14 mouse cellular contexts compared by ENCODE assay signal in the genomic region with DNA sequence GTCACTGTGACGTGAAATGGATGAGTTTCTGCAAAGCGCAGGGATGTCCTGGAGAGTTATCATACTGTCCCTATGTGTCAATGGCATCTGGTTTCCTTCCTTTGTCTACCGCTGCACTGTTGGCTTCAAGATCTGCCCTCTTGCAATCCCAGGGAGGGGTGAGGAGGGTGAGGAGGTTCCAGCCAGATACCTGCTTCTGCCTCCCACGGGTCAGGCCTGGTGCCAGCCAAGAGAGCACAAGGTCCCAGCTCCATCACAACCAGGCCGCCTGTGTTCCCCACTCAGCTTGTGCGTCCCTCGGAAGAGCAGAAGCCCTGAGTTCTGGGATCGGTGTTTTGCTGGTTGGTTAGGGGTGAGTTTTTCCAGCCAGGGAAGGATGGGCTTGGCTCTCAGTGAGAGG. TPM values are rescaled to one million over a fixed set of nuclear protein-coding genes. Genes with fewer than 3 reads are reported as not detected.
DNase-seq lines count a peak whose midpoint lies in the region; ATAC-seq and TF ChIP-seq lines count a peak whose summit lies in the region.
"Had no signal": no experiment of that assay in that cellular context is flagged by ENCODE, and none has a peak within 500 bp of the region (broad histone marks: within the 10 kb centered on the region; RNA-seq: fewer than 3 reads in every experiment).

No protein-coding gene starts in this region.

- no peak overlapping the region for H3K9ac ChIP-seq in embryonic facial prominence, embryonic 13.5 days
- no peak overlapping the region for H3K9ac ChIP-seq in heart, embryonic 13.5 days
- H3K9ac ChIP-seq in liver, embryonic 12.5 days = 0 out of 2 replicates have a peak overlapping the region, but pooled peaks have one; percentile 20
- H3K9ac ChIP-seq: forebrain, embryonic 15.5 days; liver, embryonic 14.5 days had no signal

- no peak overlapping the region for H3K4me2 ChIP-seq in embryonic facial prominence, embryonic 13.5 days
- H3K4me2 ChIP-seq in heart, embryonic 13.5 days = no peak overlapping the region
- H3K4me2 ChIP-seq in liver, embryonic 12.5 days = no peak overlapping the region
- H3K4me2 ChIP-seq: forebrain, embryonic 15.5 days had no signal

- DNase-seq in lung, adult 2 months = no peak
- DNase-seq in lung, postnatal 4 days = no peak
- DNase-seq in thymus, adult 2 months = no peak
- no peak for DNase-seq in spleen, adult 12 weeks (ENCODE audit: low spot score)
- no peak for DNase-seq in adrenal gland, postnatal 10 days
- DNase-seq: adrenal gland, adult 8-10 months; retina, postnatal 1 day had no signal

- H3K27me3 ChIP-seq in embryonic facial prominence, embryonic 13.5 days = no peaks in the 10 kb centered on the region
- H3K27me3 ChIP-seq in heart, embryonic 13.5 days (replicated peaks) = no peaks in the 10 kb centered on the region
- H3K27me3 ChIP-seq in liver, embryonic 12.5 days (replicated peaks) = peaks cover 12% of the 10 kb centered on the region
- H3K27me3 ChIP-seq in thymus, adult 2 months (ENCODE audit: control insufficient read depth, insufficient read depth, low read length) = no peaks in the 10 kb centered on the region
- H3K27me3 ChIP-seq: forebrain, embryonic 15.5 days had no signal

- no peak for ATAC-seq in embryonic facial prominence, embryonic 13.5 days (ENCODE audit: insufficient number of reproducible peaks, insufficient read depth, low FRiP score, low TSS enrichment, low read depth)
- no peak for ATAC-seq in heart, embryonic 13.5 days (ENCODE audit: extremely low read depth, insufficient number of reproducible peaks, low FRiP score, low TSS enrichment)
- ATAC-seq in liver, embryonic 12.5 days = no peak
- ATAC-seq: forebrain, embryonic 15.5 days had no signal

- TF ChIP-seq POLR2A in lung, adult 2 months (IDR thresholded peaks at IDR 0.05; ENCODE audit: borderline replicate concordance, extremely low read depth, low read depth, low read length) = peak; percentile 51; the same call in 1 of the 2 replicates
- no peak for TF ChIP-seq POLR2A in thymus, adult 2 months (IDR thresholded peaks at IDR 0.05; ENCODE audit: control insufficient read depth, extremely low read depth, insufficient read depth, low read length, poor library complexity)

- peak overlapping the region; percentile 79 for H3K27ac ChIP-seq in embryonic facial prominence, embryonic 13.5 days
- peak overlapping the region; percentile 58 for H3K27ac ChIP-seq in heart, embryonic 13.5 days (replicated peaks)
- no peak overlapping the region for H3K27ac ChIP-seq in liver, embryonic 12.5 days
- H3K27ac ChIP-seq in thymus, adult 2 months (ENCODE audit: control insufficient read depth, insufficient read depth, low read length) = no peak overlapping the region
- H3K27ac ChIP-seq: forebrain, embryonic 15.5 days; liver, embryonic 14.5 days had no signal

- no peaks in the 10 kb centered on the region for H3K9me3 ChIP-seq in embryonic facial prominence, embryonic 13.5 days
- H3K9me3 ChIP-seq in heart, embryonic 13.5 days = no peaks in the 10 kb centered on the region
- no peaks in the 10 kb centered on the region for H3K9me3 ChIP-seq in liver, embryonic 12.5 days (replicated peaks)
- H3K9me3 ChIP-seq: forebrain, embryonic 15.5 days had no signal

- WGBS in lung, adult 2 months = 42% methylated on average over 8 of the region's 8 CpGs
- WGBS in embryonic facial prominence, embryonic 13.5 days = 65% methylated on average over 8 of the region's 8 CpGs
- WGBS in heart, embryonic 13.5 days = 37% methylated on average over 8 of the region's 8 CpGs
- 47% methylated on average over 8 of the region's 8 CpGs for WGBS in liver, embryonic 12.5 days (ENCODE audit: insufficient replicate concordance)
- 88% methylated on average over 8 of the region's 8 CpGs for WGBS in thymus, adult 2 months

- H3K36me3 ChIP-seq in embryonic facial prominence, embryonic 13.5 days = no peaks in the 10 kb centered on the region
- H3K36me3 ChIP-seq in heart, embryonic 13.5 days = no peaks in the 10 kb centered on the region
- no peaks in the 10 kb centered on the region for H3K36me3 ChIP-seq in liver, embryonic 12.5 days
- no peaks in the 10 kb centered on the region for H3K36me3 ChIP-seq in thymus, adult 2 months (ENCODE audit: control insufficient read depth, insufficient read depth, low read length)
- H3K36me3 ChIP-seq: forebrain, embryonic 15.5 days had no signal

- peak overlapping the region; percentile 35 for H3K4me3 ChIP-seq in lung, adult 2 months (replicated peaks; ENCODE audit: extremely low read depth, low read depth, low read length)
- no peak overlapping the region for H3K4me3 ChIP-seq in embryonic facial prominence, embryonic 13.5 days
- no peak overlapping the region for H3K4me3 ChIP-seq in heart, embryonic 13.5 days
- no peak overlapping the region for H3K4me3 ChIP-seq in liver, embryonic 12.5 days
- no peak overlapping the region for H3K4me3 ChIP-seq in thymus, adult 2 months (ENCODE audit: control insufficient read depth, insufficient read depth, low read length)
- H3K4me3 ChIP-seq: forebrain, embryonic 15.5 days had no signal

- TF ChIP-seq CTCF in lung, adult 2 months (IDR thresholded peaks at IDR 0.05; ENCODE audit: insufficient read depth, low read length) = no peak
- no peak for TF ChIP-seq CTCF in thymus, adult 2 months (IDR thresholded peaks at IDR 0.05; ENCODE audit: borderline replicate concordance, control insufficient read depth, extremely low read depth, insufficient read depth, low read length, poor library complexity)

- H3K4me1 ChIP-seq in lung, adult 2 months (ENCODE audit: control insufficient read depth, insufficient read depth, low read length) = peaks cover 9% of the 10 kb centered on the region
- peaks cover 75% of the 10 kb centered on the region for H3K4me1 ChIP-seq in embryonic facial prominence, embryonic 13.5 days
- H3K4me1 ChIP-seq in heart, embryonic 13.5 days = peaks cover 44% of the 10 kb centered on the region
- H3K4me1 ChIP-seq in liver, embryonic 12.5 days = peaks cover 42% of the 10 kb centered on the region
- no peaks in the 10 kb centered on the region for H3K4me1 ChIP-seq in thymus, adult 2 months (replicated peaks; ENCODE audit: control insufficient read depth, insufficient read depth, low read length)

RNA-seq across cellular contexts. Expression of a gene that starts 15.6 kb away (rescaled TPM):
- polyA plus RNA-seq in lung, adult 2 months (2012; rRNA removed) = 80.4 and 115 TPM in 2 replicates
- polyA plus RNA-seq in embryonic facial prominence, embryonic 13.5 days (2015; fragmentation: Nextera tagmentation; extraction: Ambion mirVana) = 108 and 119 TPM in 2 replicates
- polyA plus RNA-seq in heart, embryonic 13.5 days (2015; fragmentation: Nextera tagmentation; extraction: Ambion mirVana) = 24.0 and 26.1 TPM in 2 replicates
- polyA plus RNA-seq in liver, embryonic 12.5 days (2016; fragmentation: Nextera tagmentation; extraction: Ambion mirVana) = 21.1 and 21.9 TPM in 2 replicates
- 28.7 and 32.8 TPM in 2 replicates for polyA plus RNA-seq in thymus, adult 2 months (2012; rRNA removed)
- total RNA-seq in adrenal gland, postnatal 10 days (2021) = 10 to 100 TPM; 60.1 to 72.8 TPM

RNA-seq across cellular contexts. Expression of a gene that starts 57.5 kb away (rescaled TPM):
- 0.09 TPM in 1 of 2 replicates, not detected in the other for polyA plus RNA-seq in lung, adult 2 months (2012; rRNA removed)
- polyA plus RNA-seq in embryonic facial prominence, embryonic 13.5 days (2015; fragmentation: Nextera tagmentation; extraction: Ambion mirVana) = 1.5 and 1.7 TPM in 2 replicates
- 0.24 TPM in 1 of 2 replicates, not detected in the other for polyA plus RNA-seq in heart, embryonic 13.5 days (2015; fragmentation: Nextera tagmentation; extraction: Ambion mirVana)
- 0.20 TPM in 1 of 2 replicates, not detected in the other for polyA plus RNA-seq in liver, embryonic 12.5 days (2016; fragmentation: Nextera tagmentation; extraction: Ambion mirVana)
- polyA plus RNA-seq in thymus, adult 2 months (2012; rRNA removed) = 0.84 and 1.4 TPM in 2 replicates
- 1 to 10 TPM in 1 of 2 experiments, under 1 TPM in 1; 0.79 to 2.2 TPM for total RNA-seq in adrenal gland, postnatal 10 days (2021)
- total RNA-seq: hematopoietic stem cell, adult 5-6 weeks; monocyte, adult 5-6 weeks had no signal

Comparison
In these comparisons a context has a peak if more than half of its experiments do, and no peak if none do; other contexts are left out.
1. H3K27ac ChIP-seq: peak in embryonic facial prominence, embryonic 13.5 days (single experiment) and heart, embryonic 13.5 days (single experiment); none in liver, embryonic 12.5 days (single experiment) and thymus, adult 2 months (single experiment).